Mouse (Mus musculus) limb, embryonic 14.5 days (tissue): Measurements from ENCODE around the gene Brms1. TPM values are rescaled to one million over a fixed set of nuclear protein-coding genes. Genes with fewer than 3 reads are reported as not detected.
A peak's percentile ranks its signal among the peaks of the same experiment; 100 is the strongest.

Experiments used
- ATAC-seq: fragments of 200-750 bp; cut with Nextera tagmentation; 2 replicates; pipeline ENCODE4 v1.8.0; 2017; ENCODE audit warnings: low read depth, moderate number of reproducible peaks, moderate TSS enrichment; ENCODE audit not compliant: low FRiP score
- DNase-seq: peaks from one replicate; pipeline ENCODE4 v3.0.0-alpha.2; 2015; ENCODE audit warnings: low spot score
- H3K27ac ChIP-seq: fragments of 300-500 bp; sonication (generic); replicated peaks from 2 replicates; pipeline ENCODE4 v1.5.1; 2014; ENCODE audit warnings: low read depth, mild to moderate bottlenecking, low read length, moderate library complexity, mixed read lengths
- H3K27me3 ChIP-seq: fragments of 300-500 bp; sonication (generic); 2 replicates; pipeline ENCODE4 v1.6.1; 2014; ENCODE audit warnings: low read length, mixed read lengths; ENCODE audit not compliant: control insufficient read depth, insufficient read depth
- H3K36me3 ChIP-seq: fragments of 300-500 bp; sonication (generic); 2 replicates; pipeline ENCODE4 v1.6.1; 2014; ENCODE audit warnings: mild to moderate bottlenecking, low read length, moderate library complexity, mixed read lengths; ENCODE audit not compliant: control insufficient read depth, insufficient read depth
- H3K4me1 ChIP-seq: fragments of 300-500 bp; sonication (generic); 2 replicates; pipeline ENCODE4 v1.6.1; 2014; ENCODE audit warnings: antibody characterized with exemption, low read length, mixed read lengths; ENCODE audit not compliant: control insufficient read depth, insufficient read depth
- H3K4me2 ChIP-seq: fragments of 300-500 bp; sonication (generic); replicated peaks from 2 replicates; pipeline ENCODE4 v1.6.1; 2014; ENCODE audit warnings: low read depth, mild to moderate bottlenecking, low read length, moderate library complexity; ENCODE audit not compliant: severe bottlenecking
- H3K4me3 ChIP-seq: fragments of 300-500 bp; sonication (generic); replicated peaks from 2 replicates; pipeline ENCODE4 v1.5.1; 2014; ENCODE audit warnings: low read length
- H3K9ac ChIP-seq: fragments of 300-500 bp; sonication (generic); 2 replicates; pipeline ENCODE4 v1.6.1; 2014; ENCODE audit warnings: mild to moderate bottlenecking, low read depth, low read length, moderate library complexity; ENCODE audit not compliant: severe bottlenecking
- H3K9me3 ChIP-seq: fragments of 300-500 bp; sonication (generic); 2 replicates; pipeline ENCODE4 v1.6.1; 2016; ENCODE audit warnings: low read length; ENCODE audit not compliant: control insufficient read depth
- POLR2A ChIP-seq: fragments of 200-500 bp; IDR thresholded peaks from 2 replicates; pipeline ENCODE4 v1.8.0; 2012; ENCODE audit warnings: inconsistent platforms, mild to moderate bottlenecking, moderate library complexity, borderline replicate concordance; ENCODE audit not compliant: insufficient read depth, insufficient read length; ENCODE audit errors: extremely low read depth
- WGBS: fragments of 180-500 bp; shearing (Covaris S2); extraction: QIAGEN DNeasy Blood & Tissue Kit; methylation state at CpG from one replicate; pipeline ENCODE4 v1.1.7; 2014; 5-methylcytosine and 5-hydroxymethylcytosine counted together
- polyA plus RNA-seq, 2 experiments: library from polyadenylated mRNA; depleted of rRNA in 1 of 2; stranded (reverse) in 1 of 2; unstranded in 1 of 2; fragments of >200 nt; fragmentation: Nextera tagmentation in 1 of 2; extraction: Ambion mirVana in 1 of 2; gene quantifications; 2 replicates each; pipeline versions ENCODE4 v1.2.1 to v1.2.3; 2012 to 2014

The Brms1 gene
- polyA plus RNA-seq, 2 experiments: 30.2 to 38.1 TPM

DNA sequence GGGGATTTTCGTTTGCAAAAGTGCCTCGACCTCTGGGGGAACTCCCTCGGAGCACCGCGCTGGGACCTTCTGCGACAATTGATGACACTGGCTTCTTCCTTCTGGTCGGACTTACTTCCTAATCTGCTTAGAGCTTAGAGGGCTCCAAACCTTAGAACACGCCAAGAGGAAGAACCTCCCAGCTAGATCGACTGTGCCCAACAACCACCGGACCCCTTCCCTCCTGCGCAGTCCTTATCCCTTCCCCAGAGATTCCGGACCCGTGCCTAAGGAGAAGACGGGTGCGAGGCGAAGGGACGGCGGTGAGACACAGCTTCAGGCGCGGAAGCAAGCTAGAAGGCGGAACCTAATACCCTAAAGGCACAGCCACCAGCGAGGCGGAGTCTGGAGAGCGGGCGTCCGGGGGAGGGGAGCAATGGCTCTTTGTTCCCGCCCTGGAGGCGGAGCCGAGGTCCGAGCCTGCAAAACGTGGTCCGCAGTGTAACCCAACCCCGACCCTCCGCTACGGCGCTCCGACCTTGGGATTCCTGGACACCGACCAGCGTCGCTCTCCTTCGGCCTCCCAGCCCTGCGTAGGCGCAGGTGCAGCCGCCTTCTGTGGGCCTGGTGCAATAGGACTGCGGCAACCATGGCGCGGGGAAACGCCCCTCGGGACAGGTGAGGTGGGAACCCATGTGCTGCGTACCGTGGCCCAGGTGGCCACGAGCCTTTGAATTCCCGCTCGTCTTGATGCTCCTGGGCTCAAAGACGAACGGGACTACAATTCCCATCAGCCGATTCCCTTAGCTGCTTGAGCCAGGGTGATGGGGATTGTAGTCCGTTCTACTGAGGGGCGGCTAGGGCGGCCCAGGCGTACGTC, 17.3 kb upstream of the Brms1 start, which contains the start of gene Slc29a2:
TSS of gene Slc29a2 (plus strand) at position 240 of the 859 bp plus-strand sequence.
- peak; percentile 93 for DNase-seq
- peak within 1 kb of the TSS; percentile 70 for H3K9ac ChIP-seq
- H3K27me3 ChIP-seq: no peaks in the 10 kb centered on the region
- 0 out of 2 replicates have a peak, but pooled peaks cover 3% of the 10 kb centered on the region for H3K4me1 ChIP-seq
- peak within 1 kb of the TSS; percentile 74 for H3K27ac ChIP-seq
- peak; percentile 96 for ATAC-seq
- H3K9me3 ChIP-seq: no peaks in the 10 kb centered on the region
- TF ChIP-seq POLR2A: peak; percentile 86; the same call in 1 of the 2 replicates
- peaks cover 11% of the 10 kb centered on the region; the same call in 1 of the 2 replicates for H3K36me3 ChIP-seq
- peak within 1 kb of the TSS; percentile 93 for H3K4me2 ChIP-seq
- under 1% methylated on average over 57 of the region's 62 CpGs for WGBS
- peak within 1 kb of the TSS; percentile 65 for H3K4me3 ChIP-seq

DNA sequence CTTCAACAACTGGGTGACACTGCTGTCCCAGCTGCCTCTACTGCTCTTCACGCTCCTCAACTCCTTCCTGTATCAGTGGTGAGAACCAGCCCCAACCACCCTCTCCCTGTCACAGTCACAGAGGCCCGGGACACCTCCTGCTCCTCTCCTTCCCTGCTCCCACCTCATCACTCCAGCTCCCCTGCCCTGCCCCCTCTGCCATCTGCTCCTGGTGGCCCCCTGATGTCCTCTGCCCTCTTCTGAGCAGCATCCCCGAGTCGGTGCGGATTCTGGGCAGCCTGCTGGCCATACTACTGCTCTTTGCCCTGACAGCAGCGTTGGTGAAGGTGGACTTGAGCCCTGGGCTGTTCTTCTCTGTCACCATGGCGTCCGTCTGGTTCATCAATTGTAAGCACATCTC, 15.0 kb upstream of the Brms1 start:
- H3K9ac ChIP-seq: no peak overlapping the region
- no peak for ATAC-seq
- no peak for TF ChIP-seq POLR2A

DNA sequence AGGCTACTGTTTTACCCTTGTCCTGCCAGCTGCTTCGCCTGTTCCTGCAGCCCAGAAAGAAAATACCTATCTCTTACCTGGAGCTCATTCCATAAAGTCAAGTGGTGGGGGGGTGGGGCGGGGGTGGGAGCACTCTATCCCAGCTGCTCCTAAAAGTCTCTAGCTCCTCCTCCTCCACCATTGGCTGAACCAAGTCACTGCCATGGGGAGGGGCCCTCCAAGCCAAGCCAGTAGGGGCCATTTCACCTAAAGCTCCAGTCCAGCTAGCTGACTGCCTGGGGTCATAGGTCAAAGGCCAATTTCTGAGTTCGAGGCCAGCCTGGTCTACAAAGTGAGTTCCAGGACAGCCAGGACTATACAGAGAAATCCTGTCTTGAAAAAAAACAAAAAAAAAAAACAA, 8.5 kb upstream of the Brms1 start:
- no peak overlapping the region for H3K4me3 ChIP-seq
- H3K9ac ChIP-seq: no peak overlapping the region
- ATAC-seq: no peak
- H3K4me1 ChIP-seq: no peaks in the 10 kb centered on the region
- H3K27ac ChIP-seq: no peak overlapping the region
- WGBS: 76% methylated on average over 3 of the region's 3 CpGs
- peaks cover 23% of the 10 kb centered on the region for H3K36me3 ChIP-seq
- H3K9me3 ChIP-seq: no peaks in the 10 kb centered on the region
- H3K27me3 ChIP-seq: no peaks in the 10 kb centered on the region
- no peak for DNase-seq
- no peak for TF ChIP-seq POLR2A
- H3K4me2 ChIP-seq: no peak overlapping the region

More for the DNA sequence above, 15.0 kb upstream of the Brms1 start:
- Histone ChIP-seq H3K9me3 (no peaks in the 10 kb centered on the region), H3K4me3 (no peak overlapping the region), H3K4me1 (0 out of 2 replicates have a peak, but pooled peaks cover 3% of the 10 kb centered on the region), H3K27ac (no peak overlapping the region), H3K4me2 (no peak overlapping the region), H3K27me3 (no peaks in the 10 kb centered on the region), H3K36me3 (peaks cover 17% of the 10 kb centered on the region)
- WGBS: 85% methylated on average over 8 of the region's 8 CpGs
- DNase-seq: no peak

DNA sequence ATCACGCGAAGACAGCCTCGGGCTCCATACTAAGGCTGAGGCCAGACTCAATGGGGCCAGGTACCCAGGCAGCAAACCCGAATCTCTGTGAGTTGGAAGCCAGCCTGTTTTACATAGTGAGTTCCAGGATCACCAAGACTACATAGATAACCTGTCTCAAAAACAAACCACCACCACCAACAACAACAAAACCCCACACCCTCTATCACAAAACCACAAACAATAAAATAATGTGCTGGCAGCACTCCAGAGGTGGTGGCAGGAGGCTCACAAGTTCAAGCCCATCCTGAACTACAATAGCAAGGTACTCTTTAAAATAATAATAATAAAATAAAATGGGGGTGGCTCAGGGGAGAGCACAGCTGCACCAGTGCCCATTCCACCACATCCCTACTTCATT, 4.6 kb upstream of the Brms1 start:
- H3K4me2 ChIP-seq: no peak overlapping the region
- 89% methylated on average over 4 of the region's 4 CpGs for WGBS
- H3K27me3 ChIP-seq: no peaks in the 10 kb centered on the region
- peaks cover 17% of the 10 kb centered on the region for H3K4me1 ChIP-seq
- H3K4me3 ChIP-seq: no peak overlapping the region
- H3K36me3 ChIP-seq: peaks cover 5% of the 10 kb centered on the region
- DNase-seq (no peak), ATAC-seq (no peak)
- H3K27ac ChIP-seq: no peak overlapping the region
- H3K9ac ChIP-seq: no peak overlapping the region
- no peaks in the 10 kb centered on the region for H3K9me3 ChIP-seq
- no peak for TF ChIP-seq POLR2A

DNA sequence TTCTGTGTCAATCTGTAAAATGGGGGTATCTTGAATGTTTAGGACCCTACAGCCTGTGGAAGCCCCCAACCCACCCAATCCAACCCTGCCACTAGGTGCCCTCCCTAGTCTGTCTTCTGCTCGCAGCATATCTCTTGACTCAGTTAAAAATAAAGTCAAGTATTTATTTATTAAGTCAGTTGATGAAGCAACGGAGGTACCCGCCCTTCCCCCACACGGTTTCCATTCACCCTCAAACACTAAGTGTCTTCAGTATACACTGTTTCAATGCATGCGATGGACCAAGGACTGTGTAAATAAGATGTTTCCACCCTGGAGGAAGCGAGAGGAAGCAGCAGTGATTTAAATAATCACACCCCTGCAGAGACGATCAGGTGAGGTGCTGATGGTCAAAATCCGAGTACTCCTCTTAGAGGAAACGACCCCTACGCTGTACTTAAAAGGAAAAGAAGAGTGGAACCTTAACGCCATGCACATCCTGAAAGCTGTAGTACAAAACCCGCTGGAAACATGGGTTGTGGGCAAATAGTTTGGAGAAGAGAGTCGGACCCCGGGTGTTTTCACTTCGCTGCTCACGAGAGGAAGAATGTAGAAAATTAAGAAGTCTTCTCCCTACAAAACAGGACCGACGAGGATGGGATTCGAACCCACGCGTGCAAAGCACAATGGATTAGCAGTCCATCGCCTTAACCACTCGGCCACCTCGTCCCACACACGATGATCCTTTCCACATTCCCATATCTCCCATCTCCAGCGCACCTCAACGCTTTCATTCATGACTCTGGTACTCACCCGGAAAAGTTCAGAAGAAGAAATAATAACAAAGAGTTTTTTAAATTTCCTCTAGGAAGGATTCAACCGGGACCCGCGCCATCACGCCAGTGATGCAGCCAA, 3.2 kb upstream of the Brms1 start:
- peak overlapping the region; percentile 86 for H3K9ac ChIP-seq
- H3K4me2 ChIP-seq: peak overlapping the region; percentile 98
- H3K27ac ChIP-seq: peak overlapping the region; percentile 82
- no peaks in the 10 kb centered on the region for H3K36me3 ChIP-seq
- 6% methylated on average over 32 of the region's 32 CpGs for WGBS
- DNase-seq (peak; percentile 90), ATAC-seq (peak; percentile 68)
- H3K4me1 ChIP-seq: peaks cover 22% of the 10 kb centered on the region
- no peaks in the 10 kb centered on the region for H3K27me3 ChIP-seq
- no peak for TF ChIP-seq POLR2A
- no peaks in the 10 kb centered on the region for H3K9me3 ChIP-seq
- peak overlapping the region; percentile 78 for H3K4me3 ChIP-seq
